Mouse (Mus musculus): ENCODE measurements around the gene Glp2r. TPM values are rescaled to one million over a fixed set of nuclear protein-coding genes. Genes with fewer than 3 reads are reported as not detected.

Gene Glp2r
- total RNA-seq, 2 experiments from 2014 or later, result 0.43 to 0.54 TPM

GRCm38 (mm10) chr11:67664261-67664660, 106.7 kb downstream of the Glp2r start:
- peak in 1 of 2 experiments; percentile 36 for DNase-seq (ENCODE audit: low spot score in 2 of 2)

GRCm38 (mm10) chr11:67663437-67663836, 107.5 kb downstream of the Glp2r start:
- no peak for DNase-seq (ENCODE audit: low spot score in 2 of 2)

GRCm38 (mm10) chr11:67661465-67661864, 109.5 kb downstream of the Glp2r start:
- DNase-seq (ENCODE audit: low spot score in 2 of 2), result no peak

- DNase-seq (ENCODE audit: low spot score in 2 of 2), result peak; percentile 46 to 65
Measured at GRCm38 (mm10) chr11:67657685-67658382, 113.1 kb downstream of the Glp2r start.

GRCm38 (mm10) chr11:67656811-67657210, 114.1 kb downstream of the Glp2r start:
- no peak for DNase-seq (ENCODE audit: low spot score in 2 of 2)

- DNase-seq (ENCODE audit: low spot score in 2 of 2), result no peak
Measured at GRCm38 (mm10) chr11:67656366-67656765, 114.6 kb downstream of the Glp2r start.

- peak; percentile 70 to 81 for DNase-seq (ENCODE audit: low spot score in 2 of 2)
Measured at GRCm38 (mm10) chr11:67655236-67655959, 115.6 kb downstream of the Glp2r start.

- DNase-seq (ENCODE audit: low spot score in 2 of 2), result no peak
Measured at GRCm38 (mm10) chr11:67654514-67654913, 116.4 kb downstream of the Glp2r start.

- DNase-seq (ENCODE audit: low spot score in 2 of 2), result no peak
Measured at GRCm38 (mm10) chr11:67653521-67654090, 117.3 kb downstream of the Glp2r start.

- DNase-seq (ENCODE audit: low spot score in 2 of 2), result no peak
Measured at GRCm38 (mm10) chr11:67652893-67653255, 118.1 kb downstream of the Glp2r start.

- DNase-seq (ENCODE audit: low spot score in 2 of 2), result peak; percentile 59 to 70
Measured at GRCm38 (mm10) chr11:67652194-67652892, 118.6 kb downstream of the Glp2r start.

- DNase-seq (ENCODE audit: low spot score in 2 of 2), result no peak
Measured at GRCm38 (mm10) chr11:67651731-67652130, 119.2 kb downstream of the Glp2r start.

- DNase-seq (ENCODE audit: low spot score in 2 of 2), result no peak
Measured at GRCm38 (mm10) chr11:67649971-67650707, 120.8 kb downstream of the Glp2r start.

- DNase-seq (ENCODE audit: low spot score in 2 of 2), result peak; percentile 40 to 51
Measured at GRCm38 (mm10) chr11:67648651-67649407, 122.1 kb downstream of the Glp2r start.

- DNase-seq (ENCODE audit: low spot score in 2 of 2), result peak; percentile 89 to 90
Measured at GRCm38 (mm10) chr11:67647745-67648144, 123.2 kb downstream of the Glp2r start.

GRCm38 (mm10) chr11:67644632-67645149, 126.3 kb downstream of the Glp2r start:
- DNase-seq (ENCODE audit: low spot score in 2 of 2), result no peak

GRCm38 (mm10) chr11:67643465-67643864, 127.5 kb downstream of the Glp2r start:
- no peak for DNase-seq (ENCODE audit: low spot score in 2 of 2)

GRCm38 (mm10) chr11:67642835-67643234, 128.1 kb downstream of the Glp2r start:
- DNase-seq (ENCODE audit: low spot score in 2 of 2), result no peak

GRCm38 (mm10) chr11:67642421-67642820, 128.5 kb downstream of the Glp2r start:
- DNase-seq (ENCODE audit: low spot score in 2 of 2), result no peak

GRCm38 (mm10) chr11:67640299-67640698, 130.7 kb downstream of the Glp2r start:
- no peak for DNase-seq (ENCODE audit: low spot score in 2 of 2)
